Mouse (Mus musculus) bone marrow macrophage, adult 2 months (primary cell): ENCODE measurements around the gene Lime1. TPM values are rescaled to one million over a fixed set of nuclear protein-coding genes. Genes with fewer than 3 reads are reported as not detected.

Experiments used
- H3K27ac ChIP-seq: 2 replicates; pipeline ENCODE4 v1.5.1; 2012; ENCODE audit warnings: low read depth, low read length; ENCODE audit not compliant: insufficient read depth
- H3K4me1 ChIP-seq: 2 replicates; pipeline ENCODE4 v1.6.1; 2012; ENCODE audit warnings: low read length; ENCODE audit not compliant: control insufficient read depth, insufficient read depth
- H3K4me3 ChIP-seq: 2 replicates; pipeline ENCODE4 v1.5.1; 2012; ENCODE audit warnings: mild to moderate bottlenecking, low read length, moderate library complexity; ENCODE audit not compliant: insufficient read depth
- CTCF ChIP-seq: IDR thresholded peaks from 2 replicates; pipeline ENCODE4 v1.5.1; 2012; ENCODE audit warnings: low read depth, mild to moderate bottlenecking, low read length, moderate library complexity
- POLR2A ChIP-seq: IDR thresholded peaks from 2 replicates; pipeline ENCODE4 v1.6.1; 2012; ENCODE audit warnings: mild to moderate bottlenecking, low read depth, low read length, borderline replicate concordance
- polyA plus RNA-seq: library from polyadenylated mRNA; stranded (reverse); fragments of >200 nt; gene quantifications from 2 replicates; pipeline ENCODE4 v1.2.4, GENCODE M21; 2012; ENCODE audit not compliant: missing spikeins, insufficient read depth, insufficient read length

Lime1 gene
- polyA plus RNA-seq, 1 experiment, result 10.9 TPM

DNA sequence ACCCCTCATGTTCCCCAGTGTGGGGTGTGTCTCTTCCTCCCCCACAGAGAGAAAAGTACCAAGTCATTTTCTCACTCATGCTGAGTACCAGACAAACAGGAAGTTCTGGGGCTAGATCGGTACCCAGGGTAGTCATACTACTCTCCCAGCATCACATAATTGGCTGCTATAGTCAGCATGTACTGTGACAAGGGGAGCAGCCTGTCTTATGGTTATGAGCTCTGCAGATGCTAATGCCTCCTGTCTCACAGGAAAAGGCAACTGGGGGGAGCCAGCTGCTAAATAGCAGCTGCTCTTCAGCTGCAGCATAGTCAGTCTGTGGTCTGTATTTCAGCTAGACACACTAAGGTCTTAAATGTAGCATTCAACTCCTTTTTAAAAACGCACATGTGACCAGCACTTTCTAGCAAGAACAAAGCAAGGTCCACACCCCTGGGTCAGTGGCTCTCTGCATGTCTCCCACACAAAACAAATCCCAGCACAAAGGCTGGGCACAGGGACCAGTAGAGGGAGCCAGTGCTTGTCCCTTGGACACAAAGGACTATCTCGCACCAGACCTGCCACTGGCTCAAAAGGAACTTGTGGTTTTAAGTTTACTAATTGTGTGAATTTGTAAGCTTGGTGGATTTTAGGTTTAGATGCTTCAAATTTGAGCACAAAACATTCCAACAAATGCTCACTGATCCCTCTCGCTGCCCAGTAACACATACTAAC is 31.0 kb downstream of the Lime1 start:
- TF ChIP-seq CTCF, result peak; percentile 86
- TF ChIP-seq POLR2A, result no peak
- H3K4me3 ChIP-seq, result no peak overlapping the region
- no peak overlapping the region for H3K27ac ChIP-seq
- H3K4me1 ChIP-seq, result peaks cover 20% of the 10 kb centered on the region

DNA sequence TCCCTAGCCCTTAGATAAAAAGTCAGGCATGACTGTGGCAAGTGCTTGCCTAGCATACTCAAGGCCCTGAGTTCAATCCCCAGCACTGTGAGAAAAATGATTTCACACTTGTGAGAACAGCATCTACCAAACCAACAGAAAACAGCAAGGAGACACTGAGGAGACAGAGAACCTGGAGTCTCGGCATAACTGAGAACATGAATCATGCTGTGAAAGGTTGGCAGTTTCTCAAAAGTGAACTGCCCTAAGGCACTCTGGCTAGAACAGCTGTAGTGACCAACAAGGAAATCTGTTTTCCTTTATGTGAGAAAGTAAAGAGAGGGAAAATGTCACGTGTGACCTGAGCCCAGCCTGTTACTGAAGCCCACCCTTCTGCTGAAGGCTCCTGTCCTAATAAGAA is 33.3 kb downstream of the Lime1 start:
- Histone ChIP-seq H3K27ac (no peak overlapping the region), H3K4me1 (peaks cover 20% of the 10 kb centered on the region), H3K4me3 (no peak overlapping the region)
- no peak for TF ChIP-seq POLR2A
- TF ChIP-seq CTCF, result no peak

DNA sequence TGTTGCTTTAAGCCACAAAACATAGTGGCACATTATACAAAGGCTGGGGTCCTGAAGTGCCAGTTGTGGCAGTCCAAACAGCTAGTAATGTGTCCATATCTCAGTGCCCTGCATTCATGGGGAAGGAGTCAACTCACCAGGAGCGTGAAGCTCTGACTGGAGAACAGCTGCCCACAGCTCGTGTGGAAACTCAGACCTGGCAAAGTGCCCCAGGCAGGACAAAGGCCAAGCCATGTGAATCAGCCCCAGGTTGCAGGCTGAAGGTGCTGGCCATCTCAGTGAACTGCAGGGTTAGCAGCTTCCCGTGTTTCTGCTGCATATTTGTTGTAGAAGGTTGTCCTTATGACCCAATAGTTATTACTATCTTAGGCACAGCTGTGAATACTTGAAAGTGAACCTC is 36.1 kb downstream of the Lime1 start:
- Histone ChIP-seq H3K27ac (no peak overlapping the region), H3K4me3 (no peak overlapping the region), H3K4me1 (peaks cover 7% of the 10 kb centered on the region; the same call in 1 of the 2 replicates)
- TF ChIP-seq POLR2A (no peak), CTCF (no peak)

DNA sequence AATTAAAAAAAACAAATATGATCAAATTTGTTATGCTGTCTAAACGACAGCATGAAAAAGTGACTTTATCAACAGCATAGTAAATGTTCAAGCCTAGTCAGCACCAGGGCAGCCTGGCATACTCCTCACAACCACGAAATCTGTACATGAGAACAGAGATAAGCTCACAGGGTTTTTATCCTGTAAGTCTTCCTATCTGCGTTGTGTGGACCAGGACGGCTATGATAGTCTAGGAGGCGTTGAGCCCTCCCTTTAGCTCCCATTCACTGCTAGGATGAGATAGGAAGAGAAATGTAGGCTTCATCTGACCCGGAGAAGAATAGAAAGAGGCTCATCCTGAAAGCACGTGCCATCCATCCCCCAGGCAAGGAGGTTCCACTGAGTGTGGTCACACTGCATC is 39.5 kb downstream of the Lime1 start:
- Histone ChIP-seq H3K4me1 (0 out of 2 replicates have a peak, but pooled peaks cover 2% of the 10 kb centered on the region), H3K27ac (no peak overlapping the region), H3K4me3 (no peak overlapping the region)
- TF ChIP-seq CTCF, result no peak
- TF ChIP-seq POLR2A, result no peak

DNA sequence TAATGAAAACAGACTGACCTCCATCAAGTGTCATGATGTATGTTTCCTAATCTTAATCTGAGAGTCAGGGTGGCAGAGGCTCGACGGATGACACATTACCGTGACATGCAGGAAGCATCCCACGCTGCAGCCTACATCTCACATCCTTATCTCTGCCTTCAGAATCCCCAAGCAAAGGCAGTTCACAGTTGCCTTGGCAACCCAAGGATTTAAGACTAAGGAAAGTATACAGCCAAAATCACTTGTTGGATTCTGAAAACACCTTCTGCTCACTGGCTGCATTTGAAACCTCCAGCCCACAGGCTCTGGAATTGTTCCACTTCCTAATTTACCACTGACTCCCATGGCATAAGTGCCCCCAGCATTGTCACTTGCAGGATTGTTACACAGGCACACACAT is 40.5 kb downstream of the Lime1 start:
- H3K4me1 ChIP-seq, result 0 out of 2 replicates have a peak, but pooled peaks cover 2% of the 10 kb centered on the region
- H3K4me3 ChIP-seq, result no peak overlapping the region
- TF ChIP-seq POLR2A (no peak), CTCF (no peak)
- H3K27ac ChIP-seq, result no peak overlapping the region

DNA sequence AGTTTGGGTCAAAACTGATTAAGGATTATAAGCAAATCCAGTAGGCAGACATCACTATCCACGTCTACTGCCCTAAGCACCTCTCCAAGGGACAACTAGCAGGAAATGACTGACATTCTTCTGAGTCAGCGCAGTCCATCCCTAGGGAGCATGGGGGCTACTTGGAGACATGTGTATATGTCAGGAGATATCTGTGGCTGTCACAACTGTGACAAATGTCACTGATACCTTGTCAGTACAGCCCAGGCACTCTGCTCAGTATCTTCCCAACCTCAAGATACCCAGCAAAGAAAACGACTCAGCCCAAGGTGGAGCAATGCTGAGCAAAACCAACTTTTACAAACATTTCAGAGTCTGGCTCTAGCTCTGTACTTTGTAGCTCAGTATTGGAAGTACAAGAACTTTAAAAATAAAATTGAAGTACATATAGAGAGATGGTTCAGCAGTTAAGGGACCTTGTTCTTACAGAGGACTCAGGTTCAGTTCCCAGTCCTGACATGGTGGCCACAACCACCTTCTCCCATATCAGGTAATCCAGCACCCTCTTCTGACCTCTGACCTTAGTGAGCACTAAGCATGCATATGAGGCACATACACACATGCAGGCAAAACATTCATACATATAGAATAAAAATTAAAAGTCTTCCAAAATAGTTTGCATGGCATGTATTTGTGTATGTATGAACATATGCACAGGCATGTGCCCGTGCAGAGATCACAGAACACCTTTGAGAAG is 41.2 kb downstream of the Lime1 start:
- TF ChIP-seq CTCF (no peak), POLR2A (no peak)
- Histone ChIP-seq H3K4me3 (no peak overlapping the region), H3K27ac (no peak overlapping the region), H3K4me1 (no peaks in the 10 kb centered on the region)

DNA sequence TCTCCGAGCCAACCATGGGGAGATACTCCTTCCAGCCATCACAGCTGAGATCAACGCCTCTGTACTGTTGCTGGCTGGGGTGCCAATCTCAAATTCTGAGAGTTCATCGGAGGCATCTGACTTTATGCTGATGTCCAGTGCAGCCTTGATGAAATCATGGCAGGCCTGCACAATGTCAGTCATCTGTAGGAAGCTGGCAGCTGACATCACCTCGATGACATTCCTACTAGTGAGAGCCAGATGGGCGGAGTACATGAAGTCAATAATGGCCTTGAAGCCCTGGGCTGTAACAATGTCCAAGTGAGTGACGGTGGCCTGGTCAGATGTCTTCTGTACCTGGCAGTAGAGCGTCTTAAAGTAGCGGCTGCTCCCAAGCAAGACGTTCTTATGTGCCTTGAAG is 44.0 kb downstream of the Lime1 start:
- no peak overlapping the region for H3K27ac ChIP-seq
- TF ChIP-seq CTCF (no peak), POLR2A (no peak)
- H3K4me1 ChIP-seq, result no peaks in the 10 kb centered on the region
- H3K4me3 ChIP-seq, result no peak overlapping the region

Other genes with a start within 250 kb of the Lime1 start
- gene Kcnq2, start 244.8 kb upstream of the Lime1 start, polyA plus RNA-seq, result not detected in 2 replicates
- gene Eef1a2, start 223.1 kb upstream of the Lime1 start, polyA plus RNA-seq, result 0.39 TPM in 1 of 2 replicates, not detected in the other
- 46.1 and 47.5 TPM in 2 replicates for gene Ppdpf, start 192.8 kb upstream of the Lime1 start, polyA plus RNA-seq
- not detected in 2 replicates for gene Ptk6, start 177.3 kb upstream of the Lime1 start, polyA plus RNA-seq
- gene Srms, start 166.9 kb upstream of the Lime1 start, polyA plus RNA-seq, result not detected in 2 replicates
- not detected in 2 replicates for gene Fndc11, start 160.1 kb upstream of the Lime1 start, polyA plus RNA-seq
- 11.2 and 13.3 TPM in 2 replicates for gene Helz2, start 138.1 kb upstream of the Lime1 start, polyA plus RNA-seq
- 11.4 and 16.4 TPM in 2 replicates for gene Gmeb2, start 92.0 kb upstream of the Lime1 start, polyA plus RNA-seq
- gene Stmn3, start 65.6 kb upstream of the Lime1 start, polyA plus RNA-seq, result not detected in 2 replicates
- 17.1 and 27.3 TPM in 2 replicates for gene Rtel1, start 60.3 kb upstream of the Lime1 start, polyA plus RNA-seq
- gene Zgpat, start 15.2 kb upstream of the Lime1 start, polyA plus RNA-seq, result 18.7 and 22.5 TPM in 2 replicates
- gene Arfrp1, start 14.7 kb upstream of the Lime1 start, polyA plus RNA-seq, result 41.3 and 47.7 TPM in 2 replicates
- gene Zbtb46, start 79.3 kb downstream of the Lime1 start, polyA plus RNA-seq, result 0.11 and 0.55 TPM in 2 replicates
- gene Abhd16b, start 113.1 kb downstream of the Lime1 start, polyA plus RNA-seq, result not detected in 2 replicates
- 61.9 and 65.6 TPM in 2 replicates for gene Tpd52l2, start 117.1 kb downstream of the Lime1 start, polyA plus RNA-seq
- gene Dnajc5, start 140.4 kb downstream of the Lime1 start, polyA plus RNA-seq, result 66.3 and 71.7 TPM in 2 replicates
- gene Uckl1, start 204.8 kb downstream of the Lime1 start, polyA plus RNA-seq, result 108 and 113 TPM in 2 replicates
- gene Prpf6, start 211.8 kb downstream of the Lime1 start, polyA plus RNA-seq, result 38.1 and 45.7 TPM in 2 replicates
- gene Zfp512b, start 212.7 kb downstream of the Lime1 start, polyA plus RNA-seq, result 18.6 and 23.0 TPM in 2 replicates
- 5.0 and 5.3 TPM in 2 replicates for gene Samd10, start 219.1 kb downstream of the Lime1 start, polyA plus RNA-seq